Mouse (Mus musculus): Measurements from ENCODE around the gene Miga1. TPM values are rescaled to one million over a fixed set of nuclear protein-coding genes. Genes with fewer than 3 reads are reported as not detected.

Miga1 gene
- polyA plus RNA-seq, 1 experiment from 2014 or later: 18.8 TPM

DNA sequence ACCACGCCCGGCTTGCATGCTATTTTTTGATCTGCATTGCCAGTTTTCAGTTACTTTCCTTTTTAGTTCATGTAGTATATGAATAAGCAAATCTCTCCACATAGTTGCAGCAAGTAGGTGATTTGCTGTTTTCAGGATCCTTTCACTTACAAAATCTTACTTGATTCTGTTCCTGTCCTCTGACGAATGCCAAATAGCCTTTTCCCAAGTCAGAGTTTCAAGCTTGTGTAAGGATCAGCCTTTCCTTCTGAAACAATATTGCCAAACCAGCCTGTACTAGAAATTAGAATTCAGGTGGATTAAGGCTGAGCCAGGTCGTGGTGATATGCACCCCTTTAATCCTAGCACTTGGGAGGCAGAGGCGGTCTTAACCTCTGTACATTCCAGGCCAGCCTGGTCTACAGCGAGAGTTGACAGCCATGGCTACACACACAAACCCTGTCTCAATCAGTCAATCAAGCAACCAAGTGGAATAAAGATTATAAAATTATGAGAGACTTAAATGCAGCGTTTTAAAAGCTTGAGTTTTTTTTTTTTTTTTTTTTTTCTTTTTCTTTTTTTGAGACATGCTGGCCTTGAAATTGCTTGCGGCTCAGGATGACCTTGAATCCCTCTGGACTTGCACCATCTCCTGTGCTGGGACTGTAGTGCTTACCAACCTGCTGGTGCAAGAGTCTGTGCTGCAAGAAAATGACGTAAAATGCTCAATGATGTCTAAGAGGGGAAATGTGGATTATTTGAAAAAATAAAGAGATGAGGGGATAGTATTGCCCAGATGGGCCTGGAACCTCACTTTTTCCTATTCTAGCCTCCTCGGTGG, 8.0 kb upstream of the Miga1 start:
- Histone ChIP-seq H3K4me1 (replicated peaks) (peaks cover 37% of the 10 kb centered on the region), H3K9ac (no peak overlapping the region), H3K27me3 (replicated peaks) (no peaks in the 10 kb centered on the region), H3K27ac (ENCODE audit: poor library complexity, severe bottlenecking) (no peak overlapping the region), H3K4me2 (0 out of 2 replicates have a peak overlapping the region, but pooled peaks have one; percentile 4), H3K36me3 (no peaks in the 10 kb centered on the region), H3K4me3 (no peak overlapping the region), H3K9me3 (replicated peaks) (no peaks in the 10 kb centered on the region)
- ATAC-seq (ENCODE audit: insufficient number of reproducible peaks, low FRiP score): no peak
- WGBS: 86% methylated on average over 10 of the region's 10 CpGs

GRCm38 (mm10) chr3:152347227-152347626, 7.0 kb upstream of the Miga1 start:
- peak overlapping the region; percentile 83 for H3K4me3 ChIP-seq
- no peaks in the 10 kb centered on the region for H3K36me3 ChIP-seq
- no peaks in the 10 kb centered on the region for H3K27me3 ChIP-seq (replicated peaks)
- 44% methylated on average over 3 of the region's 3 CpGs for WGBS
- peaks cover 28% of the 10 kb centered on the region for H3K4me1 ChIP-seq (replicated peaks)
- no peak overlapping the region for H3K27ac ChIP-seq (ENCODE audit: poor library complexity, severe bottlenecking)
- peak overlapping the region; percentile 87 for H3K9ac ChIP-seq
- no peak for ATAC-seq (ENCODE audit: insufficient number of reproducible peaks, low FRiP score)
- H3K4me2 ChIP-seq: peak overlapping the region; percentile 70
- H3K9me3 ChIP-seq (replicated peaks): no peaks in the 10 kb centered on the region

- H3K36me3 ChIP-seq: no peaks in the 10 kb centered on the region
- ATAC-seq (ENCODE audit: insufficient number of reproducible peaks, low FRiP score): peak; percentile 5; the same call in 1 of the 2 replicates
- H3K27me3 ChIP-seq (replicated peaks): no peaks in the 10 kb centered on the region
- peak overlapping the region; percentile 67 for H3K27ac ChIP-seq (ENCODE audit: poor library complexity, severe bottlenecking)
- peak overlapping the region; percentile 87 for H3K9ac ChIP-seq
- no peaks in the 10 kb centered on the region for H3K9me3 ChIP-seq (replicated peaks)
- peak overlapping the region; percentile 70 for H3K4me2 ChIP-seq
- peak overlapping the region; percentile 83 for H3K4me3 ChIP-seq
- 5% methylated on average over 43 of the region's 54 CpGs for WGBS
- peaks cover 27% of the 10 kb centered on the region for H3K4me1 ChIP-seq (replicated peaks)
Measured at GRCm38 (mm10) chr3:152346633-152347141, 6.5 kb upstream of the Miga1 start.

GRCm38 (mm10) chr3:152345732-152346632, 5.8 kb upstream of the Miga1 start, which contains the start of gene Usp33:
Usp33 (plus strand) TSS chr3:152346478.
- WGBS: 7% methylated on average over 43 of the region's 44 CpGs
- Histone ChIP-seq H3K4me1 (replicated peaks) (peaks cover 27% of the 10 kb centered on the region), H3K27me3 (replicated peaks) (no peaks in the 10 kb centered on the region)

DNA sequence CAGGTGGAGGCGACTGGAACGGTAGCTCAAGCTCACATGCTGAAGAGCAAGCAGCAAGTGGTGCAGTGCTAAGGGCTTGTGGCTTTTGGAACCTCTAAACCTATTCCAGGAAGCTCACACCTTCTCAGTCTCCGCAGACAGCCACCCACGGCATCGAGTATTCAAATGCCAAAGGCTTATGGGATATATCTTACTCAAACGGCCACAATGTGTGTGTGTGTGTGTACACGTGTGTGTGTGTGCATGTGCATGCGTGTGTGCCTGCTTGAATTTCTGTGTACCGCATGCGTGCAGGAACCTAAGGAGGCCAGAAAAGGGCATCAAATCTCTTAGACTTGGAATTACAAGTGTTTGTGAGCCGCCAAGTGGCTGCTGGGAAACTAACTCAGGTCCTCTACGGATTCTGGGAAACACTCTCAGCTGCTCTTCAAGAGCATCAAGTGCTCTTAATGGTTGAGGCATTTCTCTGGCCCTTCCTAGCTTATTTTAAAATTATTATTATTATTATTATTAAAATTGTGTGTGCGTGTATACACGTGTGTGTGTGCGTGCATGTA, 2.8 kb upstream of the Miga1 start:
- H3K4me1 ChIP-seq (replicated peaks): peaks cover 11% of the 10 kb centered on the region
- H3K36me3 ChIP-seq: no peaks in the 10 kb centered on the region
- H3K9me3 ChIP-seq (replicated peaks): no peaks in the 10 kb centered on the region
- H3K9ac ChIP-seq: no peak overlapping the region
- ATAC-seq (ENCODE audit: insufficient number of reproducible peaks, low FRiP score): no peak
- H3K27me3 ChIP-seq (replicated peaks): no peaks in the 10 kb centered on the region
- no peak overlapping the region for H3K27ac ChIP-seq (ENCODE audit: poor library complexity, severe bottlenecking)
- no peak overlapping the region for H3K4me2 ChIP-seq
- no peak overlapping the region for H3K4me3 ChIP-seq
- WGBS: 84% methylated on average over 15 of the region's 15 CpGs

More at GRCm38 (mm10) chr3:152345732-152346632, 5.8 kb upstream of the Miga1 start, which contains the start of gene Usp33:
- H3K4me2 ChIP-seq: peak within 1 kb of the TSS; percentile 70
- H3K27ac ChIP-seq (ENCODE audit: poor library complexity, severe bottlenecking): peak within 1 kb of the TSS; percentile 67
- H3K9ac ChIP-seq: peak within 1 kb of the TSS; percentile 87
- H3K36me3 ChIP-seq: no peaks in the 10 kb centered on the region
- peak; percentile 96 for ATAC-seq (ENCODE audit: insufficient number of reproducible peaks, low FRiP score)
- H3K9me3 ChIP-seq (replicated peaks): no peaks in the 10 kb centered on the region
- peak within 1 kb of the TSS; percentile 83 for H3K4me3 ChIP-seq

DNA sequence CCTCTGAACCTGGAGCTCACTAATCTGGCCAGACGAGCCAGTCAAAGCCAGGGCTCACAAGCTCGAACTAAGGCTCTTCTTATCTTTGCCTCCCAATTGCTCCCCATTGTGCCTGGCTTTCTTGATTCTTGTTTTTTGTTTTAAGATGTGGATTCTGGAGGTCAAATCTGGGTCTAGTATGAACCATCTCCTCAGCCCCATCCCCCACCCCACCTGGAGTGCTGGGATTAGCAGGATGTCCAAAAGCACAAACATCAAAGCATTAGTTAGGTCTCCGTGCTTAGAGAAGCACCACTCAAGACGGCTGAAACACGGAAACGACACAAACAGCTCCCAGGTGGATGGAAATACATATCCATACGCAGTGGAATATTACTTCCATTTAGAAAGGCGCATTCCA, 4.1 kb downstream of the Miga1 start:
- WGBS: 71% methylated on average over 8 of the region's 8 CpGs
- Histone ChIP-seq H3K9ac (no peak overlapping the region), H3K27ac (ENCODE audit: poor library complexity, severe bottlenecking) (no peak overlapping the region), H3K9me3 (replicated peaks) (no peaks in the 10 kb centered on the region), H3K4me3 (no peak overlapping the region), H3K4me1 (replicated peaks) (peaks cover 7% of the 10 kb centered on the region), H3K4me2 (no peak overlapping the region), H3K27me3 (replicated peaks) (no peaks in the 10 kb centered on the region), H3K36me3 (peaks cover 52% of the 10 kb centered on the region)
- ATAC-seq (ENCODE audit: insufficient number of reproducible peaks, low FRiP score): no peak

DNA sequence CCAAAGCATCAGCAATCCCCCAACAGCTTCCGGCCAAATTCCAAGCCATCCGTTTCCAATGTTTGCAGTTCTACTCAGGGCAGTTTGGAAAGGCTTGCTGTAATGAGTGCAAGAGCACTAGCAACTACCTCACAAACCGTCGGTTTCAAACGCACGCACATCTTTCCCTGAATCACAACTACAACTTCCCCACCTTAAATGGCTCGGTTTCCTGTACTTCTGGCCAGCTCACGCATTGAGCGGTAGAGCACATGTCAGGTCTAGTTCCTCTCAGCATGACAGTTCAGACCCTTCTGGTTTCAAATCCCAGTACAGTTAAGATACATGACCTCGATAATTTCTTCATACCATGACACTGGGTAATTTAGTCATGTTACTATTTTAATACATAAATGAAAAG, 6.6 kb downstream of the Miga1 start:
- H3K27me3 ChIP-seq (replicated peaks): no peaks in the 10 kb centered on the region
- no peak overlapping the region for H3K4me3 ChIP-seq
- whole genome bisulfite sequencing: 90% methylated on average over 10 of the region's 10 CpGs
- H3K9me3 ChIP-seq (replicated peaks): no peaks in the 10 kb centered on the region
- no peak overlapping the region for H3K27ac ChIP-seq (ENCODE audit: poor library complexity, severe bottlenecking)
- no peak for ATAC-seq (ENCODE audit: insufficient number of reproducible peaks, low FRiP score)
- no peaks in the 10 kb centered on the region; the same call in 1 of the 2 replicates for H3K4me1 ChIP-seq (replicated peaks)
- H3K9ac ChIP-seq: no peak overlapping the region
- no peak overlapping the region for H3K4me2 ChIP-seq
- H3K36me3 ChIP-seq: peaks cover 52% of the 10 kb centered on the region

DNA sequence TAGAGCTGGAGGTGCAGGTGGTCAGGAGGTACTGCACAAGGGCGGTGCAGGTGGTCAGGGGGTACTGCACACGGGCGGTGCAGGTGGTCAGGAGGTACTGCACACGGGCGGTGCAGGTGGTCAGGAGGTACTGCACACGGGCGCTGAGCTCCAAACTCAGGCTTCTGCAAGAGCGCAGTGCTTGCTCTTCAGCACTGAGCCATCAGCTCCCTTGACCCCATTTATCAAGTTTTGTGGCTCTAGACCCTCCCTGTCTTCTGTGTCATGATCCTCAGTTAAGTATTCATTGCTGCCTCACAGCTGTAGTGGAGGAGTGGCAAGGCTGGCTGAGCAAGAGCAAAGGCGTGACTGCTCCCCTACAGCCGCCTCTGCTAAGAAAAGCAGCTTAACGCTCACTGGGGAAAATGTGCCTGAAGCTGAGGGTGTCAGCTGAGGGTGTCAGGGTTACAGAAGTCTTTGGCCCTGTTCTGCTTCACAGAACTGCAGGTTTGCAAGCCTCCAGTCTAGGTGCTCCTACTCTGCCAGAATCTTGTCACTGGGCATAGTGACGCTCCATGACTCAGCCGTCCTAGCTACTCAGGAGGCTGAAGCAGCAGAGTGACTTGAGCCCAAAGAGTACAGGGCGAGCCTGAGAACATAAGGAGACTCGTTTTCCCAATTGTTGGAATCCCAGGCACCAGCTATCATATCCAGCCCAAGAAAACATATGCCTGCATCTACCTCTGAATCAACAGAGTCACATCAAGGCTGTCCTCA, 7.5 kb downstream of the Miga1 start:
- 90% methylated on average over 15 of the region's 15 CpGs for WGBS
- Histone ChIP-seq H3K4me3 (no peak overlapping the region), H3K4me1 (replicated peaks) (no peaks in the 10 kb centered on the region), H3K36me3 (peaks cover 51% of the 10 kb centered on the region), H3K9ac (no peak overlapping the region), H3K27me3 (replicated peaks) (no peaks in the 10 kb centered on the region), H3K4me2 (no peak overlapping the region), H3K27ac (ENCODE audit: poor library complexity, severe bottlenecking) (no peak overlapping the region), H3K9me3 (replicated peaks) (no peaks in the 10 kb centered on the region)
- ATAC-seq (ENCODE audit: insufficient number of reproducible peaks, low FRiP score): no peak

- H3K9ac ChIP-seq: no peak overlapping the region
- H3K36me3 ChIP-seq: peaks cover 45% of the 10 kb centered on the region
- no peak overlapping the region for H3K4me3 ChIP-seq
- H3K27ac ChIP-seq (ENCODE audit: poor library complexity, severe bottlenecking): no peak overlapping the region
- no peak overlapping the region for H3K4me2 ChIP-seq
- H3K4me1 ChIP-seq (replicated peaks): no peaks in the 10 kb centered on the region
- WGBS: 93% methylated on average over 6 of the region's 6 CpGs
- H3K9me3 ChIP-seq (replicated peaks): no peaks in the 10 kb centered on the region
- ATAC-seq (ENCODE audit: insufficient number of reproducible peaks, low FRiP score): no peak
- no peaks in the 10 kb centered on the region for H3K27me3 ChIP-seq (replicated peaks)
Measured at GRCm38 (mm10) chr3:152332104-152332503, 8.1 kb downstream of the Miga1 start.

- Histone ChIP-seq H3K4me2 (no peak overlapping the region), H3K4me3 (no peak overlapping the region), H3K27ac (ENCODE audit: poor library complexity, severe bottlenecking) (no peak overlapping the region), H3K27me3 (replicated peaks) (no peaks in the 10 kb centered on the region), H3K9me3 (replicated peaks) (no peaks in the 10 kb centered on the region), H3K4me1 (replicated peaks) (no peaks in the 10 kb centered on the region), H3K9ac (no peak overlapping the region), H3K36me3 (peaks cover 32% of the 10 kb centered on the region)
- WGBS: 91% methylated on average over 8 of the region's 8 CpGs
- no peak for ATAC-seq (ENCODE audit: insufficient number of reproducible peaks, low FRiP score)
Measured at GRCm38 (mm10) chr3:152321765-152322547, 18.3 kb downstream of the Miga1 start.

Data from heart, embryonic 12.5 days (tissue).